Mouse (Mus musculus): ENCODE data around the gene Tns1.

Gene Tns1

DNA sequence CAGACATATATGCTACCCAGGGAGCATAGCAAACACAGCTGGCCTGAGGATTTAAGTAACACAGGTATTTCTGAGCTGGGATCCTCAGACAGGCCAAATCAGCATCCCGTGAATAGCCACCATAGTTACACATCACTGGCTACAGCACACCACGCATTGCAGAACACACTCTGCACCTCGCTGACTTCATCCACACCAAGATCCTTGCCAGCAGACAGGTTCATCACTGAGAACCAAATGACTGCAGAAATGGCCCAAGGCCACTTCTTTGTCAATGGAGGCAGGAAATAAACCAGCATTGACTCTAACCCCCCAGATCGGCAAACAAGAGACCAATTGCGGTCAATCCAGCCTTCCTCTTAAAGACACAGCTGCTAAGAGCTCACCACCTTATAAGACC, 66.7 kb downstream of the Tns1 start:
- no peak for DNase-seq

DNA sequence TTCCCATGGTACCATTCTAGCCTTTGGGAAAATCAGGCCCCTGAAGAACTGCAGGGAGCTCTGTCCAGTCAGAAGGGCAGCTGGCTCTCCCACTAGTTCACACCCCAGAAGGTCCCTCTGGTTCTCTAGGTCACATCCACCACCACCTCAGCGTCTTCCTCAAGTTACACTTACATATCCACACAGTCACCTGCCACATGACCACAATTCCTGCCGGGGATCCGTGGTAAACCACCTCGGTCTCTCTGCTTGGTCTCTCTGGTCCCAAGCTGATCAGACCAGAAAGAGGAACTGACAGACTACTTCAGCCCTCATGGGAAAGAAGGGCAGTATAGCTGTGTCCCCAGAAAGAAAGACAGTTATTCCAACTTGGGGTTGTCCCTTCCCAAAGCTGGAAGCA, 68.7 kb downstream of the Tns1 start:
- DNase-seq = no peak

DNA sequence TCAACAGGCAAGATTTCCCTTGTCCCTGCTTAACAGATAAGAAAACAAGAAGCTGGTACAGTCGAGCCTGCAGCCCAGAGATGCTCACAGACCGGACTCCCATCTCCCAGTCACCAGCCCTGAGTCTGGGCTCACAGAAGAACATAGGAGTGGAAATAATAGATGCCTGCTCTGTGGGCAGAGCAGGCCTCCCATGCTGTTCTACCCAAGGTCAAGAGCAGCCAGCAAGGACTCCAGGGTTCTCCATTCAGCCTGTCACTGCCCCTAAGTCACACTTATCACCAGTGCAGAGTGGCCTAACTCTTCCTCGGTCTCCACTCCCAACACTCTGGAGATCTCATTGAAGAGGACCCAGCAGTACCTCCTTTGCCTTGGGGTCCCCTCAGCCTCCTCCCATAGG, 69.8 kb downstream of the Tns1 start:
- no peak for DNase-seq

DNA sequence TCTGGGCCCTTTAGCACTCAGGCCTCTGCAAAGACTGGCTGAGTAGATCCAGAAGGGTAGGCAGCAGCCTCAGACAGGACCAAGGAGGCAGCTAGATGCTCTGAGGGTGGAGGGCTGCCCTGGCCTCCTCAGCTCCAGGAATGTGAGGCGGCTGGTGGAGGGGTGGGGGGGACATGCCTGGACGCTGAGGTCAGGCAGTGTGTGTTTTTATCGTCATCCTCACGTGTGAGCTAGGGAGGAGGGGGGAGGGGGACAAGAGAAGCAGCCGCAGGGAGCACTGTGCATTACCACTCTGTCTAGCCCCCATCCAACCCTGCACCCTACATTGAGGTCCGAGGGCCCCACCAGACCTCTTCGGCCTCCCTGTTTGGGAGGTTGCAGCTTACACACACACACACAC, 70.2 kb downstream of the Tns1 start:
- peak in 1 of 2 experiments; percentile 59 for DNase-seq

DNA sequence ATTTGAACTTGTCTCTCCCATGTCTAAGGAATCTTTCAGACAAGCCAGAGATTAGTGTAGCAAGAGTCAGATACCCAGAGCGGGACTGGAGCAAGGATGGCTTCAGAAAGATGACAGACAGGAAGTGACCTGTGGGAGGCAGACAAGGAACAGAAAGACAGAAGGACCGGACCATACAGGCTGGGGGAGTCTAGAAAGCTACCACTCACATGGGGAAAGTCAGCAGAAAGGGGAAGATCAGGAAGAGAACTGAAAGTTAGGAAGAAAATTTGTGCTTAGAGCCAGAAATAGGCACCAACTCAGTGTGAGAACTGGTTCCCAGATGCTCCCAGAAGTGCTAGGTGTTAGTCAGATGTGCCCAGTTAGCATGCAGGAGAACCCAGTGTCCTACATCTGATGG, 71.2 kb downstream of the Tns1 start:
- no peak for DNase-seq

DNA sequence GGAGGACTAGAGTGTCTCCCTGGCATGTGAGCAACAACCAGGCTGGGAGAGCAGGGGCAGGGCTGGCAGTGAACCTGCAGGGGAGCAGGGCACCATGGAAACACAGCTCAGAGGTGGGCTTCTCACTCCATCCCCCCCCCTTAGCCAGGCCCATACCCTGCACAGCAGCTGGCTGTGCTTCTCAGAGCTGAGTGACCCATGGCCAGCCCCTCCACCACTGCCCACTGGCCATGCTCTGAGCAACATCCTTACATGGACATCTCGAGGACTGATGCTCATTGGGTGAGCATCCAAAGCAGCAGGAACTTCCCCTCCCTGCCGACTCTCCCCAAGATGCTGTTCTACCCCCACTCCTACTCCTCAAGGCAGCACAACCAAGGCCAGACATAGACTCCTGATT, 72.9 kb downstream of the Tns1 start:
- DNase-seq = no peak

DNA sequence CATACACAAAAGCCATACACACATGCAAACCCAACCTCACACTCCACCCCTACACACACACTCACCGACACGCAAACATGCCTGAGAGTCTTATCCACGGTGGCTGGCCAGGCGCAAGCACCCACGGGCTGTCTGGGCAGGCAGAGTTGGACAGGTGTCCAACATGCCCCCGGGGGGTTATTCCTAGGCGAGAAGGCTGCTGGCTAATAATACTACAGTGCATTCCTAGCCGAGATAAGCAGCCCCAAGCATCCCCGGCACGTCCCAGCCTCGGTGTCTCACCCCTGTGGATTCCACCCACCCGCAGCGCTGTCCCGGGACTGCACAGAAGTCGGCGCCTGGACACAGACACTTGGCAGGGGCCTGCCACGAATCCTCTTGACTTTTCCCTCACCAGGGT, 74.8 kb downstream of the Tns1 start:
- DNase-seq = peak; percentile 52 to 55

DNA sequence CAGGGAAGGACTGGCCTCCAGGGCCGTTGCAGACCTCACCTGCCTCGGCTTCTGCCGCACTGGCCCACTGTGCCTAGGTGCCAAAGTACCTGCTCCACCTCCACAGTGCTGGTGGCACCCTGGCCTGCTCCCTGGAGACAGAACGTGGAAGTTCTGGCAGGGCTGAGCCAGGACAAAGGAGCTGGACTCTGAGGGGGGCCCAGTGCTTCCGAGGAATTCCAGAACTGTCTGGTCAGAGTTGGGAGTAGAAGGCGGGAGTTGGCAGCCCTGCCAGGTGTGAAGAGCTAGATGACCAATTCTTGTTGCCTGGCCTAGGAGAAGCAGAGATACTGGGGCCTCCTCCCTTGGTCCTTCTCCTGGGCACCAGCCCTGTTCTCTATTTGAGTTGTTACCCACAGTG, 76.5 kb downstream of the Tns1 start:
- peak in 1 of 2 experiments; percentile 68 for DNase-seq

DNA sequence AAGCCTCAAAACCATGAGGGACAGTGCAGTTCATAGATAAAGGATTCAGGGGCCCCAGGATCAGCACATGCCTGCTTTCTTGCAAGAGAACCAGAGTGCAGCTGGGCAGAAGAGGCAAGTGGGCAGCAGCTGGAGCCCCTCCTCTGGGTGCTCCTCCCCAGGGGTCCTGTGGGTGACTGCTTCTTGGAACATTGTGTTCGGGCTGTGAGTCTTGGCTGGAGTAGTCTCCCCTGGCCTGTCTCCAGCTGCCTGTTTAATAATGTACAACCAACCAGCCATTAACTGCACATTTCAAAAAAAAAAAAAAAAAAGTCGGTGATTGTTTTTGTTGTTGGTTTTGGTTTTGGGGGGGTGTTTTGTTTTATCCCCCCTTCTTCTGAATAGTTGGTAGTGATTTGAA, 76.9 kb downstream of the Tns1 start:
- DNase-seq = peak in 1 of 2 experiments; percentile 66

DNA sequence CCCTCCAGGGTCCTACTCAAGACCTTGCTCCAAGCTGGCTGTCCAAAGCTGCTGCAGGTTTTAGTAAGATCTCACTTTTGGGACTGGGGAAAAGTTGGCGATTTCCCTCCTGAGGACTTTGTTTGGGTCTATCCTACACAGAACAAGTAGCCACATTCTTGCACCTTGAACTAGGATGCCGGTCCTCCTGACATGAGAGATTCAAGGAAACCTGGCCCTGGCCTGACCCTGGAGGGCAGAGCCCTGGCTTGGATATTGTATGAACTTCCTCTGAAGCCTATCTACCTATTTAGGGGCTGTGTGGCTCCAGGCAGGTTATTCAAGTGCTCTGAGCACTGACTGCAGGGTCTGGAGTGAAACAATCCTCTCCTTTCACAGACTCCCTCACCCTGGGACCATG, 79.2 kb downstream of the Tns1 start:
- DNase-seq = no peak

DNA sequence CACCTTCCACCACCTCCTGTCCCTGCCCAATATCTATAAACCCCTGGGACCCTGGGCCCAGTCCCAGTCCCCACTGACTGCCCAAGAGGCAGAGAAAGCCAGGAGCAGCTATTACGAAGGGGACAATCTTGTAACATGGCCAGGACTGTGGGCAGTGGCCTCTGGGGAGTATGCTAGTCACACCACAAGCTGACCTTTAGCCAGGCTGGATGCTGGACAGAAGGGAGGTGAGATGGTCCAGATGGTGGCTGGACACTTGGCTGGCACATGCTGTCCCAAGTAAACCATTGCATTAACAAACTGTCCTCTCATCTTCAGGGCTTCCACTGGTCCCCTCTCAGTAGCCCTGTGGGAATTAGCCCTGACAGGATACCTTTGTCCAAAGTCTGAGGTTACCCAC, 79.8 kb downstream of the Tns1 start:
- peak in 1 of 2 experiments; percentile 64 for DNase-seq

DNA sequence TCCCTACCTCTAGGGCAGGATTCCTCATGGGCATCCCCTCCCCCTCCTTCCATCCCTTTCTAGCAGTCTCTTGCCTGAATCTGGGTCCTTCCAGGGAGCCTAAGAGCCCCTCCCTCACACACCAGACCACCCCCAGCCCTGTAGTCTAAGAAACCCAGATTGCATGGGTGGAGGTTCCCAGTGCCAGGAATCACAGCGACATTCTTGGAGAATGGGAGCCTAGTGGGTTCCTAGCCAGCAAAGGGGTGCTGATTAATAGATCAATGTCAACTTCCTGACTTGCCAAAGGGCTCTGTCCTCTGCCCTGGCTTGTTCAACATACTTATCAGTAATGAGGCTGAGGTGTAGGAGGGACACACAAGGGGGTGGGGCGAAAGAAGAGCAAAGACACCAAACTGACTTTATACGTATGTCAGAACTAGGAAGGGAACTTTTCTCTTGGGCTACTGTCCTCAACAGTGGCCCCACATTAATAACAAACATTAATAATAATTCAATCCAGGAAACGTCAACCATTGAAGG, 80.6 kb downstream of the Tns1 start:
- no peak for DNase-seq

DNA sequence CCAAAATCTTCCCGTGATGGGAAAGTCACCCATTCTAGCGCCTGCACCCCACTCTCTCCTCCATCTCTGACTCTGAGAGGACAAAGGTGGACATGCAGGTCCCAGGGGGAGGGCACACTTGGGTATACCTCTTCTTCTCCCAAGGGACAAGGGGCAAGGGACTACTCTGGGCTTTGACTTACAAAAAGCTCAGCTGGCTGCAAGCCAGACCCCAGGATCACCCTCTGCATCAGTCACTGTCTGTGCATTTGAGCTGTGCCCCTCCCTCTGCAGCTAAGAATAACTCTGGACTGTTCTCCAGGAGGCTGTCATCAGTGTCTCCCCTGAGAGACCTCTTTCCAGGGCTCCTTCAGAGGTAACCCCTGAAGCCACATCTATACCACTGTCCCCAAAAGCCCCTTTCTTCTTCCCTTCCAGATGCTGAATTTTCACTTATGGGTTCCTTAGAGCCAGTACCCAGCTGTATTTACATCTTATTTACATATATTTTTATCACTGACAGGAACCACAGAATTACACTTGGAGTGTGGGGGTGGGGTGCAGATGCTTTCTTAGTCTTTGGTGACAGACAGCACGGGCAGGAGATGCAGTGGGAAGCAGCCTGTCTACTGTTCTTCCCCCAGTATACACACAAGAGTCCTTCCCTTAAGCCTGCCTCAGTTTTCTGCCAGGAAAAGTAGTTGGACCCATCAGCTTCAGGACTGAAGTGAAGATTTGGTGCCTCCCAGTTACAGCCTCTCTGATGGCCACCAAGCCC, 81.4 kb downstream of the Tns1 start:
- DNase-seq = no peak

DNA sequence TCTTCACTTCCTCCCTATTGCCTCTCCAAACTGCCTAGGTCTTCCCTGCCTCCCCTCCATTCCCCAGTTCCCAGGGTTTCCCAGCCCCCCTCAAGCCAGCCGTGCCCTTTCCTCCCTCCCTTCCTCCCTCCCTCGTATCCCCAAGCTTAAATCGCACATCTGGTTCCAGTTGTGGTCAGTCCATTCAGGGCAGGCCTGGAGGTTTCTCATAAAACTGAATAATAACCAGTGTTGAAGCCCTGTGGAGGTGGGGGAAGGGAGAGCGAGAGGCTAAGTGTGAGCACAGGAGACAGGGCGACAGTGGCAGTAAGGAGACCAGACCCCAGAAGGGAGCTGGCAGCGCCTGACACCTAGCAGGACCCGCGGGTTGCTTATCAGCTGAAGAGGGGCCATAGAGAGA, 82.6 kb downstream of the Tns1 start:
- DNase-seq = no peak

DNA sequence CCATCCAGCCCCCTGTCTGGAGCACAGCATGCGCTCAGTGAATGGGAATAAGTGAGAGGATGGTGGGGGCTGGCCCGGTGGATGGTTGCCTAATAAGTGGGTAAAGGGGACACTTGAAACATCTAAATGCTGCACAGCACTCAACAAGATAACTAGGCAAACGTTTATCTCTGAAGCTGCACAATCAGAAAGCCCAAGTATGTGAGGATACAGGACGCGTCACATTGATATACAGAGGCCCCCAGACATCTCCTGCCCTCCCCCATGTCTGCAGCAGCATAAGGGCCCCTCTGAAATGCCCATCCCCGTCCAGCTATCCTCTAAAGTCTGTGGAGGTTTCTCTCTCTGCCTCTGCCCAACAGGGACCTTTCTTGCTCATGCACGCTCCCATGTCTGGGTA, 83.1 kb downstream of the Tns1 start:
- DNase-seq = no peak

DNA sequence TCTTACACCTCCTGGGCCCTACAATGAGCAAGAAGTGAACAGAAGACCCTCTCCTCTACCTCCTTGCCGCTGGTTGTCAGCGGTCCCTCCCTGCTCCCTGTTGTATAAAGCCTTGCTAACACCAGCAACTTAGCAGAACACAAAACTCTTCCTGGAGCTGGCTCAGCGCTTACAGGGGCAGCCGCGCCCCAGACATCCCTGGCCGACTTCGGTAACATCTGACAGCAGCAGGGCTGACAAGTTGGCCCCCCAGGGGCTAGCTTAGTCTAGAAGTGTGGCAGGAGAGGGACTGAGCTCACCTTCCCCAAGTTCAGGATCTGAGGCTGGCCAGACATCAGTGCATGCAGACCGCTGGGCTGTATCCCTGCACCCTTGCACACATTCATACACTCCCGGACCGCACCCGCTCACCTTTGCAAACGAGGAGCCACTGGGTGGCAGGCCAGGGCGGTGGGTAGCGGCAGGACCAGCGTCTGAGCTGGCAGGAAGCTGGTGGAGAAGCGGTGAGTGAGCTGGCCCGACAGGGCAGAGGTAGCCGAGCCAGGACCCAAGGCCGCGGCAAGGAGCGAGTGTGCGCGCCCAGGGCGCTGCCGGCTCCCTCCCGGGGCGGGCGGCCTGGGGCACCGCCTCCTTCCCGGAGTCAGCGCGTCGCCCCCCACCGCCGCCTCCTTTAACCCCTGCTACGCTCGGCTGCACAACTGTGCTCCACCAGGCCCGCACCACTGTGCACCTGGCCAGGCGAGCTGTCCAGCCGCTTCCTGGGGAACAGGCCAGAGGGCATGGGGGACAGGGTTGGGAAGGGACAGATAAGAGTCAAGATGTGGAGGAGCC, 87.5 kb downstream of the Tns1 start:
- DNase-seq = peak; percentile 80 to 83

DNA sequence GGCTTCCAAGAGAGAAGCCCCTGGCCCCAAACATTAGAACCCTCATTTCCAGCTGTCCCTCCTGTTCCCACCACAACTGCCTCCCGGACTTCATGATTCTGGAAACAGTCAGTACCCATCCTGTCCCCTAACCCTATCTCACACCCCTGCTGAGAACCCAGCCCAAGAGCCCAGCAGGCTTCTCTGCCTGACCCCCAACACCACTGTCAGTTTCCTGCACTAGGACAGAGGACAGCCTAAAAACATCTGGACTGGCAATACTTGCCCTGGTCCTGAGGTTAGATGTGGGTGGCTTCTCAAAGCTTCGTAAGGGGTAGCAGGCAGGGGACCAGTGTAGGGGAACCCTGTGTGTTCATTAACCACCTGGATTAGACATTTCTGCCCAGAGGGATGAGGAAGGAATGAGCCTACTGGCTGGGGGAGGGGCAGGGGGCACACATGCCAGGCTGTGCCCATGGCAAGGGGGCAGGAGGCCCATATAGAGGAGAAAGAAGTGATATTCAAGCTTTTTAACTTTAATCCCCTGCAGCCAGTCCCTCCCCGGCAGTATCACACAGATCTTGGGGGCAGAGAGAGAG, 88.2 kb downstream of the Tns1 start:
- DNase-seq = no peak

DNA sequence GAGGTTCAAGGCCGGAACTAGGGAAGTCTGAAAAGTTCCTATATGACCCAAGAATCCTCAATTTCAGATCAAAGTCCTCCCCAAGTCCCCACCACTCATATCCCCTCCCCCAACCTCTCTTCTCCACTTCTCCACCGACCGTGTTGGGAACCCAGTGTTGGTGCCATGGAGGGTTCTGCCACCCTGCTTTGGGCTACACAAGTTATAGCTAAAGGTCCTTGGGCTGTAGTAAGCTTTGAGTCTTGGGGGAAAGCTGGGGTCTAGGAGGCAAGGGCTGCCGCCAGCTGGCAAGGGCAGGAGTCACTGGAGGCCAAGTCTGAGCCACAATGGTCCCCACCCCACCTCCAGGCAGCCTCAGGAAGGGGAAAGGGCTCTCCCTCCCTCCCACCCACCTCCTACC, 88.8 kb downstream of the Tns1 start:
- DNase-seq = no peak

DNA sequence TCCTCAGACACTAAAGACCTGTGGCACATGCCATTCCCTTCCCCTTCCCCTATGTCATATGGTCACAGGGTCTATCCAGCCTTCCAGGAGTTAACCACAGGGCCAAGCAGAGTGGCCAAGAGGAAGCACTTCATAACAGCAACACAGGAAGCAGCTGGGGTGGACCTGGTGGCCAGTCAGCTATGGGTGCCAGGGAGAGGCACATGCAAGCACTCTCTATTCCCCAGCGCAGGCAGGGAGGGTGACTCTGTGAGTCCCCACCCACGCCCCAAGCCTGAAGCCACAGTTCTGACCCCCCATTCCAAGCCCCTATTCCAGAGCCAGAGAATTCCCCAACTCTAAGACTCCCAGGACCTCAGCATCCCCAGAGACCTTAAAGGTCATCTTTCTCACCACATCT, 89.5 kb downstream of the Tns1 start:
- DNase-seq = peak; percentile 80 to 88

DNA sequence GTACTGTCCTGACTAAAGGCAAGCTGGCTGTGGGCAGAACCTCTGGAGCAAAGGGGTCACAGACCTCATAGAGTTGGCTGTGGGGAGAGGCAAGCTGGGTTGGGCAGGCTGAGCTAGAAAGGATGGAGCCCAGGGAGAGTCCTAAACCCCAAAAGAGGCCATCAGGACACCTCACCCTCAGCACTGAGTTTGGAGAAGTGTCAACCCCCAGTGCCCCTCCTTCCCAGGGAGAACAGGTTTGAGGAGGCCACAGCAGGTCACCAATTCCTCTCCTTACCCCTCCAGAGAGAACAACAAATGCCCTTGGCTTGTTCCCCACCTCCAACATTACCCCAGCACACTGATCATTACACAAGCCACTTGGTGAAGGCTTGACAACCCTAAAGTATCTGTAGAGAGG, 90.0 kb downstream of the Tns1 start:
- no peak for DNase-seq

DNA sequence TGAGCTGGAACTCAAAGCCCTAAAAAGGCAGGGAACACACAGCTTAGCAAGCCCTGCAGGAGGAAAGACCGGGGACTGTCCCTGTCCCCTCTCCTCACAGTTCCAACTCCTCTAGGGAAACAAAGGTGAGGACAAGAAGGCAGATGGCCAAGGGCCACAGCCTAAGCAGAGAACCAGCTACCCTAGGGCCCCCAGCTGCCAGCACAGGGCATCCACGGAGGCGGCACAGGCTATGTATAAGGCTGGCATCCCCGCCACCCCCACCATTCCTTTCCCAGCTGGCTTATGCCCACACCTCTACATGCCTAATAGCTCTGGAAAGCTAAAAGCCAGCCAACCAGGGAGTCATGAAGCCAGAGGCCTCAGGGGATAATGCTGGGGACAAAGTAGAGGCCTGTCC, 90.8 kb downstream of the Tns1 start:
- DNase-seq = no peak

DNA sequence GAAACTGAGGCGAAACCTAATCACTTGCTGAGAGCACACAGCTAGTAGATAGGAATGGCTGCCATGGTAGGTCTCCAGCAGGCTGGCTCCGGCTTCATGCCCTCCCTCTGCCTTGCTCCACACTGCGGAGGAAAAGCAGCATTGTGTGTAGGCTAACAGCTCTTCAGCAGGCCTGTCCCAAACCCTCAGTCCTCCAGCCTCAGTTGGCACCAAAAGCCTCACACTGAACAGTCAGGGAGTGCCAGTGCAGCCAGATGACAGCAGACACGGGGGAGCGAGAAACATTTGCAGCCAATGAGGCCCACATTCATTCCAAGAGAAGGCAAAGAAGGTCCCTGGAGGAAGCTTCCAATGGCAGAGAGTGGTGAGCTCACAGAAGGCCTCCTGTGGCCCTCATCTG, 91.3 kb downstream of the Tns1 start:
- DNase-seq = no peak

DNA sequence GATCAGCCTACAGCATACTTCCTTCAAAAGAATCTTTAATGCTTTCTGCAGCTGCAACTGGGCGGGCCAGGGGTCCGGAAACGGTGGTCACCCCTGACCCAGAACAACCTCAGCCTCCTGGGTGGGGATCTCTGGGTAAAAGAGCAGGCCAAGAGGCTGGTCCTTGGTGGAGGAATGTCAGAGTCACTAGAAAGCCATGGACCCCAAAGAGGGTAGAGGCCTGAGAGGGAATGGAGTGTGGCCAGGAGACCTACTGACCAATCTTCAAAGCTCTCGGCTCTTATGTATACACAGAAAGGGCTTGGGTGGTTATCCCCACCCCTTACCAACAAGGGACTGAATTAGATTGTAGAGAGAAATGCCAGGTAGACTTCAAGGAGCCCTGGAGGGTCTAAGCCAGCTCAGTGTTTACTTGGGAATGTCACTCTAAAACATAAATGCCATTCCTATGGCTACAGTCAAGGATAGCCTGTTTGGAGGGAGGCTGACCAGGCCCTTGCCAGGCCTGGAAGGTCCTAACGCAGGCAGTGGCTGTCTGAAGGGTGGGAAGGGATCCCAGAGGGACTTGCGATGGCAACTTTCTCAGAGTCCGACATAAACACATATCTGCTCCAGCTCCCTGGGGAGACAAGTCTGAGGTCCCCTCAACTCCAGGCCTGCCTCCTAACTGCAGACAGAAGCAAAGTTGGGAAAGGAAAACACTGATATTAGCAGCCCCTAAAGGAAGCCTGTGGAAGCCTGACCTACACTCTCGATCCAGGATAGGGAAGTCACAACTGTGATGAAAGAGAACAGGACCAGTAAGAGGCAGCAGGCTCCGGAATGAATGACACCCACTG, 92.3 kb downstream of the Tns1 start:
- DNase-seq = peak in 1 of 2 experiments; percentile 68

All from lung, adult 18-20 months (tissue).